Mouse (Mus musculus) layer of hippocampus, postnatal 14 days (tissue): ENCODE measurements at regions not wholly inside any gene's neighbourhood (a gene's known extent, or its start where the extent isn't known, plus 50 kb on each side); places are given as distances from the start of the nearest gene placed in this dataset.
"Not testable (repeated sequence)": the region's sequence is repeated elsewhere in the genome, so short reads cannot be mapped to it uniquely, and the experiment has no call there.

Experiments
- DNase-seq, 2 experiments: peaks; one replicate each; pipeline ENCODE4 v3.0.0; 2021 to 2022; ENCODE audit warnings: low spot score in 2 of 2, mixed read lengths in 1 of 2

GRCm38 (mm10) chr8:83837637-83838378 lies 62.1 kb upstream of the Adgrl1 start:
- no peak for DNase-seq

- DNase-seq: no peak
Observed at GRCm38 (mm10) chr8:83829851-83830250, 70.1 kb upstream of the Adgrl1 start.

- no peak for DNase-seq
Observed at GRCm38 (mm10) chr8:83824925-83825680, 74.8 kb upstream of the Adgrl1 start.

GRCm38 (mm10) chr8:83819086-83819485 lies 78.0 kb upstream of the Adgre5 start:
- no peak for DNase-seq

GRCm38 (mm10) chr8:83810651-83811050 lies 69.5 kb upstream of the Adgre5 start:
- no peak for DNase-seq

- DNase-seq: no peak
Observed at GRCm38 (mm10) chr8:83805612-83806011, 64.5 kb upstream of the Adgre5 start.

- not testable (repeated sequence) for DNase-seq
Observed at GRCm38 (mm10) chr8:83803312-83803711, 62.2 kb upstream of the Adgre5 start.

GRCm38 (mm10) chr8:83802506-83802905 lies 61.4 kb upstream of the Adgre5 start:
- no peak for DNase-seq

GRCm38 (mm10) chr8:83799607-83799950 lies 58.5 kb upstream of the Adgre5 start:
- DNase-seq: no peak

- no peak for DNase-seq
Observed at GRCm38 (mm10) chr8:83798881-83799606, 57.9 kb upstream of the Adgre5 start.

GRCm38 (mm10) chr8:83793491-83794238 lies 52.5 kb upstream of the Adgre5 start:
- peak; percentile 29 to 45 for DNase-seq
